Mouse (Mus musculus) erythroid progenitor cell, adult 5-6 weeks (primary cell): ENCODE measurements around the gene Vtn. TPM values are rescaled to one million over a fixed set of nuclear protein-coding genes. Genes with fewer than 3 reads are reported as not detected.

Experiments
- ATAC-seq: replicated peaks from 2 replicates; pipeline ENCODE4 v1.8.0; 2016; ENCODE audit warnings: moderate number of reproducible peaks, mild to moderate bottlenecking, moderate TSS enrichment, inconsistent platforms; ENCODE audit not compliant: poor library complexity, low FRiP score, severe bottlenecking
- total RNA-seq, 2 experiments: library from RNA; stranded (forward) in 1 of 2; stranded (reverse) in 1 of 2; fragments of 150-400 nt in 1 of 2; fragments of 186-747, 209-891 nt in 1 of 2; gene quantifications; 2 replicates each; pipeline versions ENCODE4 v1.2.3 to v1.2.4; 2015 to 2017; ENCODE audit warnings: low replicate concordance in 2 of 2

Vtn gene
- total RNA-seq, 2 experiments from 2014 or later = not detected

GRCm38 (mm10) chr11:78497071-78497541 lies 1.8 kb upstream of the Vtn start:
- ATAC-seq = no peak

GRCm38 (mm10) chr11:78497544-78498522 lies 1.1 kb upstream of the Vtn start, which contains the start of gene Sarm1:
TSS of gene Sarm1 (minus strand) at chr11:78497754.
- ATAC-seq = peak; percentile 95

GRCm38 (mm10) chr11:78499543-78499942 lies 652 bp downstream of the Vtn start:
- no peak for ATAC-seq

GRCm38 (mm10) chr11:78500623-78501202 lies 1.8 kb downstream of the Vtn start:
- no peak for ATAC-seq

- ATAC-seq = no peak
Measured at GRCm38 (mm10) chr11:78501529-78501928, 2.6 kb downstream of the Vtn start.

GRCm38 (mm10) chr11:78502909-78503650 lies 4.2 kb downstream of the Vtn start, which contains the start of gene Sebox:
TSS of gene Sebox (plus strand) at chr11:78503447.
- ATAC-seq = no peak

- no peak for ATAC-seq
Measured at GRCm38 (mm10) chr11:78505430-78505829, 6.5 kb downstream of the Vtn start.

GRCm38 (mm10) chr11:78509148-78509547 lies 10.3 kb downstream of the Vtn start:
- no peak for ATAC-seq

GRCm38 (mm10) chr11:78512025-78512957 lies 13.4 kb downstream of the Vtn start, which contains the start of the genes Tmem199 and Poldip2:
TSS of gene Tmem199 (minus strand) at chr11:78512172.
TSS of gene Poldip2 (plus strand) at chr11:78512193.
- ATAC-seq = peak; percentile 97

GRCm38 (mm10) chr11:78513106-78513790 lies 14.4 kb downstream of the Vtn start:
- ATAC-seq = no peak

GRCm38 (mm10) chr11:78515549-78516325 lies 16.8 kb downstream of the Vtn start:
- no peak for ATAC-seq

GRCm38 (mm10) chr11:78518931-78519330 lies 20.0 kb downstream of the Vtn start:
- ATAC-seq = no peak

- ATAC-seq = no peak
Measured at GRCm38 (mm10) chr11:78521880-78522279, 23.0 kb downstream of the Vtn start.

GRCm38 (mm10) chr11:78522481-78522997 lies 23.6 kb downstream of the Vtn start:
- peak; percentile 33; the same call in 1 of the 2 replicates for ATAC-seq

- no peak for ATAC-seq
Measured at GRCm38 (mm10) chr11:78523241-78523955, 24.5 kb downstream of the Vtn start.

GRCm38 (mm10) chr11:78524838-78525237 lies 25.9 kb downstream of the Vtn start:
- no peak for ATAC-seq

- ATAC-seq = no peak
Measured at GRCm38 (mm10) chr11:78528714-78529113, 29.8 kb downstream of the Vtn start.
